Mouse (Mus musculus) heart, embryonic 16.5 days (tissue): Measurements from ENCODE around the gene Hist1h1d. TPM values are rescaled to one million over a fixed set of nuclear protein-coding genes. Genes with fewer than 3 reads are reported as not detected.

ENCODE experiments used
- ATAC-seq: fragments of 200-750 bp; cut with Nextera tagmentation; replicated peaks from 2 replicates; pipeline ENCODE4 v1.8.0; 2017; ENCODE audit warnings: moderate number of reproducible peaks; ENCODE audit not compliant: insufficient read depth, low FRiP score; ENCODE audit errors: extremely low read depth
- H3K27ac ChIP-seq: fragments of 300-500 bp; sonication (generic); 2 replicates; pipeline ENCODE4 v1.5.1; 2014; ENCODE audit warnings: mild to moderate bottlenecking, low read length, control low read depth, moderate library complexity
- H3K27me3 ChIP-seq: fragments of 300-500 bp; sonication (generic); 2 replicates; pipeline ENCODE4 v1.6.1; 2014; ENCODE audit warnings: low read length, mixed read lengths; ENCODE audit not compliant: control insufficient read depth, insufficient read depth
- H3K36me3 ChIP-seq: fragments of 300-500 bp; sonication (generic); 2 replicates; pipeline ENCODE4 v1.6.1; 2014; ENCODE audit not compliant: control insufficient read depth, insufficient read depth
- H3K4me1 ChIP-seq: fragments of 300-500 bp; sonication (generic); 2 replicates; pipeline ENCODE4 v1.6.1; 2014; ENCODE audit warnings: low read length, mixed read lengths; ENCODE audit not compliant: control insufficient read depth, insufficient read depth
- H3K4me2 ChIP-seq: fragments of 300-500 bp; sonication (generic); 2 replicates; pipeline ENCODE4 v1.6.1; 2014; ENCODE audit warnings: low read depth, mild to moderate bottlenecking, control low read depth, low read length
- H3K4me3 ChIP-seq: fragments of 300-500 bp; sonication (generic); 2 replicates; pipeline ENCODE4 v1.5.1; 2014; ENCODE audit warnings: mild to moderate bottlenecking, control low read depth, low read length
- H3K9ac ChIP-seq: fragments of 300-500 bp; sonication (generic); 2 replicates; pipeline ENCODE4 v1.6.1; 2014; ENCODE audit warnings: low read length, control low read depth
- H3K9me3 ChIP-seq: fragments of 300-500 bp; sonication (generic); replicated peaks from 2 replicates; pipeline ENCODE4 v1.6.1; 2016; ENCODE audit warnings: low read length; ENCODE audit not compliant: control insufficient read depth
- WGBS: fragments of 180-500 bp; shearing (Covaris S2); extraction: QIAGEN DNeasy Blood & Tissue Kit; methylation state at CpG from one replicate; pipeline ENCODE4 v1.1.7; 2014; 5-methylcytosine and 5-hydroxymethylcytosine counted together
- polyA plus RNA-seq: library from polyadenylated mRNA; unstranded; fragments of >200 nt; fragmentation: Nextera tagmentation; extraction: Ambion mirVana; gene quantifications from 2 replicates; pipeline ENCODE4 v1.2.1, GENCODE M21; 2015

Gene Hist1h1d
- polyA plus RNA-seq, 1 experiment from 2014 or later = 0.37 TPM

DNA sequence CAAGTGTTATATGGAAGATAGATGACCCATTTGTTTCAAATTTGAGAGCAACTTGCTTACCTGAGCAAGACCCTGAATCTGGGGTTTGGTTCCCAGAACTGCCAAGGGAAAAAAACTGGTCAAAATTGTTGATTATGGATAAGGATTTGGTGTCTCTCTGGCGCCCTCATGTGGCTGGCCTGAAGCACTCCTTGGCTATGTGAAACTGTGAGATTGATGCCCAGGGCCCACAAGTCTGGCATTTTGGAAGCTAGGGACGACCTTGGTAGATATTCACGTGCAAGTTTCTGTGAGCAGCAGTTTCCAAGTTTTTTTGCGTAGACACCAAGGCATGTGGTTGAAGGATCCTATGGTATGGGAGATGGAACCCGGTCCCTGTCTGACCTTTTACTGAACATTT lies 28.4 kb upstream of the Hist1h1d start:
- no peaks in the 10 kb centered on the region for H3K36me3 ChIP-seq
- H3K27me3 ChIP-seq = no peaks in the 10 kb centered on the region
- ATAC-seq = no peak
- no peak overlapping the region for H3K4me2 ChIP-seq
- no peaks in the 10 kb centered on the region for H3K9me3 ChIP-seq
- H3K9ac ChIP-seq = no peak overlapping the region
- H3K4me1 ChIP-seq = peaks cover 14% of the 10 kb centered on the region
- no peak overlapping the region for H3K27ac ChIP-seq
- 13% methylated on average over 5 of the region's 5 CpGs for WGBS
- H3K4me3 ChIP-seq = no peak overlapping the region

DNA sequence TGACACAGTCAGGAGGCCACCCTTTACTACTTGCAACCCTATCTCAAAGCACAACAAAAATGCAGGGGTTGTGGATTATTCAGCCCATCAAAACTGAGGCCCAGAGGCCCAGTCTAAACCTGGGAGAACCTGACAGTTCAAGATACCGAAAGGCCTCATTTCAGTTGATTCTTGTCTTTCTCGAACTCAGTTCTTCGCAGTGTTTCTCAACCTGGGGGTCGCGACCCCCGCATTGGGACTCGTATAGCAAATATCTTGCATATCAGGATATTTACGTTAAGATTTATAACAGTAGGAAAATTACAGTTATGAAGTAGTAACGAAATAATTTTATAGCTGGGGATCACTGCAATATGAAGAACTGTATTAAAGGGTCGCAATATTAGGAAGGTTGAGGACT lies 27.2 kb upstream of the Hist1h1d start:
- H3K27ac ChIP-seq = no peak overlapping the region
- H3K27me3 ChIP-seq = no peaks in the 10 kb centered on the region
- peak overlapping the region; percentile 58 for H3K4me2 ChIP-seq
- no peak for ATAC-seq
- 2% methylated on average over 10 of the region's 10 CpGs for WGBS
- no peaks in the 10 kb centered on the region for H3K9me3 ChIP-seq
- no peaks in the 10 kb centered on the region for H3K36me3 ChIP-seq
- H3K4me3 ChIP-seq = peak overlapping the region; percentile 43
- peak overlapping the region; percentile 42 for H3K9ac ChIP-seq
- H3K4me1 ChIP-seq = peaks cover 14% of the 10 kb centered on the region

DNA sequence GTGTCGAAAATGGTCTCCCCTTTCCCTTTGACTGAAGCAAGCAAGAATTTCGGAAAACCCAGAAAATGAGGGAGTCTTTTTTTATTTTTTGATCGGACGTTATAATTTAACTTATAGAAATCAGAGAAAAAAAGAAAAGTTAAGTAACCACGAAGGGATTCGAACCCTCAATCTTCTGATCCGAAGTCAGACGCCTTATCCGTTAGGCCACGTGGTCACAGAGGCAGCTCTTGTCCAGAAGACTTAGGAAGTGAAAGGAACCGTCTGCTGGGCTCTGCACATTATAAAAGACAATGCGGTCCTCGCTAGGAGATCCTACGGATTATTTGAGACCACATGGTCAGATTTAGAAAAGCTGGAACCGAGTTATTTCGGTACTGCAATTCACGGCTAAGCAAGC lies 26.8 kb upstream of the Hist1h1d start:
- Histone ChIP-seq H3K4me2 (peak overlapping the region; percentile 58), H3K9ac (peak overlapping the region; percentile 42), H3K36me3 (no peaks in the 10 kb centered on the region), H3K27me3 (no peaks in the 10 kb centered on the region), H3K27ac (no peak overlapping the region), H3K4me3 (peak overlapping the region; percentile 43), H3K9me3 (no peaks in the 10 kb centered on the region), H3K4me1 (peaks cover 13% of the 10 kb centered on the region)
- ATAC-seq = no peak
- under 1% methylated on average over 17 of the region's 17 CpGs for WGBS

- H3K27ac ChIP-seq = peak overlapping the region; percentile 99
- H3K4me3 ChIP-seq = no peak overlapping the region
- H3K4me2 ChIP-seq = peak overlapping the region; percentile 19; the same call in 1 of the 2 replicates
- H3K9ac ChIP-seq = peak overlapping the region; percentile 15; the same call in 1 of the 2 replicates
- no peaks in the 10 kb centered on the region for H3K27me3 ChIP-seq
- 79% methylated on average over 5 of the region's 5 CpGs for whole genome bisulfite sequencing
- no peak for ATAC-seq
- no peaks in the 10 kb centered on the region for H3K36me3 ChIP-seq
- no peaks in the 10 kb centered on the region for H3K9me3 ChIP-seq
- peaks cover 26% of the 10 kb centered on the region for H3K4me1 ChIP-seq
These were observed 24.1 kb upstream of the Hist1h1d start for GRCm38 (mm10) chr13:23529005-23529404.

DNA sequence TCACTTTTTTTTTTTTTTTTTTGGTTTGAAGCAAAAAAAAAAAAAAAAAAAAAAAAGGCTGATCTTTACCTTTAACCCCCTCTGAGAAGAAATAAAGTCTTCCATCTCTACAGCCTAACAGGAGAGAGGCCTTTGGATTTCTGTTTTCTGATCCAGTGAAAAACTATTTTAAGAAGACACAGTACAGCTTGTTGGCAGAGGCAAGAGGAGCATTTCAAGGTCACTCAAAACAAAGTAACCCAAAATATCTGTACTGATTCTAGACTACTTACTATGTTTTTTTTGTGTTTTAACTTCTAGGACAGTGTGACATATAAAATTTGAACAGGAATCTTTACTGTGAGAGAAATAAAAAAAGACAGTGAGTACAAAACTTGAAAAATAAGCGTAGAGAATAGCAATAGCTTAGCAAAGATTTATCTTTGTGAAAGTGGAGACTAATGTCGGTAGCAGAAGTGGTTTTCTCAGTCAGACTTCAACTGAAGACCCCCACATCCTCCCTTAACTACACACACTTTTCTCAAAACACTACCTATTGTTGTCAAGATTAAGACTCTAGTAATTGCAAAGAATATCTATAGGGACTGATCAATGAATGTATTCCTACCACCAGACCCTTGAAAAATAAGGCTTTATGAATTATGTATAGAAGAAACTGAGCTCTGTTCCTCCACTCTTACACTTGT lies 23.4 kb upstream of the Hist1h1d start:
- peak overlapping the region; percentile 77 for H3K4me3 ChIP-seq
- H3K4me1 ChIP-seq = peaks cover 30% of the 10 kb centered on the region
- no peak for ATAC-seq
- no peaks in the 10 kb centered on the region for H3K9me3 ChIP-seq
- no peaks in the 10 kb centered on the region for H3K36me3 ChIP-seq
- peak overlapping the region; percentile 90 for H3K9ac ChIP-seq
- no peaks in the 10 kb centered on the region for H3K27me3 ChIP-seq
- WGBS = 14% methylated on average over 2 of the region's 2 CpGs
- H3K4me2 ChIP-seq = peak overlapping the region; percentile 75
- H3K27ac ChIP-seq = peak overlapping the region; percentile 99

DNA sequence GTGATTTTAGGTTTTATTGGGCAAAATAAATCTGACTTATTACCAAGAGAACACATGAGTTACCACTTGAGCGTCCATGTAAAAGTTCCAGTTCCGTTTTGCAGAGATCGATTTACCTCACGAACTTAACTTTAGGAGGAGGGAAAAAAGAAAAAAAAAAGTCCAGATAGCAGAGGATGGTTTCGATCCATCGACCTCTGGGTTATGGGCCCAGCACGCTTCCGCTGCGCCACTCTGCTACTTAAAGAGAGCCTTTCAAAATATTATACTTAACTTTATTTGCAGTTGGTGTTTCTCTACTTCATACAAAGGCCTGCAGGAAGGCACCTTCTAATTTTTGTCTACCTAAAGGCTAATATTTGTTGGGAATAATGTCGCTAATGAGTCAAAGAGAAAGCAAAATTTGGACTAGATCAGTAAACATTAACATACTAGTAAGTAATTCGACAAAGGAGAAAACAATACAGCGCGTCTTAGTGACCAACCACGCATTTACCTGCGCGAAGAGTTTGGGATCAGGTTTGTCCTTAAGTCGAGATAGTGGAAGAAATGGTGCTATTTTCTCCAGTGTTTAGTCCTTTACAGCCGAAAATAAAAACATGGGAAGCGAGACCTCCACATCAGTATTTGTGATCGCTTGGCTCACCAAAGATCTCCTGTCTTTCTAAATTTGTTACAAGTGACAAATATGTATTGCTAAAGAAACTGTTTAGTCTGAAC lies 22.7 kb upstream of the Hist1h1d start:
- peak overlapping the region; percentile 75 for H3K4me2 ChIP-seq
- peak overlapping the region; percentile 99 for H3K27ac ChIP-seq
- peak overlapping the region; percentile 90 for H3K9ac ChIP-seq
- no peaks in the 10 kb centered on the region for H3K9me3 ChIP-seq
- no peak for ATAC-seq
- H3K4me1 ChIP-seq = peaks cover 32% of the 10 kb centered on the region
- under 1% methylated on average over 20 of the region's 20 CpGs for WGBS
- no peaks in the 10 kb centered on the region for H3K36me3 ChIP-seq
- H3K4me3 ChIP-seq = peak overlapping the region; percentile 77
- H3K27me3 ChIP-seq = no peaks in the 10 kb centered on the region

GRCm38 (mm10) chr13:23530901-23531875 lies 21.9 kb upstream of the Hist1h1d start, which contains the start of gene Hist1h4h:
Gene Hist1h4h, plus strand, starts transcription at chr13:23531050.
- ATAC-seq = peak; percentile 78
- Histone ChIP-seq H3K27ac (peak within 1 kb of the TSS; percentile 99), H3K36me3 (no peaks in the 10 kb centered on the region), H3K4me1 (peaks cover 29% of the 10 kb centered on the region), H3K27me3 (no peaks in the 10 kb centered on the region), H3K4me3 (peak within 1 kb of the TSS; percentile 77), H3K9ac (peak within 1 kb of the TSS; percentile 90), H3K9me3 (no peaks in the 10 kb centered on the region), H3K4me2 (peak within 1 kb of the TSS; percentile 75)
- WGBS = under 1% methylated on average over 55 of the region's 70 CpGs

DNA sequence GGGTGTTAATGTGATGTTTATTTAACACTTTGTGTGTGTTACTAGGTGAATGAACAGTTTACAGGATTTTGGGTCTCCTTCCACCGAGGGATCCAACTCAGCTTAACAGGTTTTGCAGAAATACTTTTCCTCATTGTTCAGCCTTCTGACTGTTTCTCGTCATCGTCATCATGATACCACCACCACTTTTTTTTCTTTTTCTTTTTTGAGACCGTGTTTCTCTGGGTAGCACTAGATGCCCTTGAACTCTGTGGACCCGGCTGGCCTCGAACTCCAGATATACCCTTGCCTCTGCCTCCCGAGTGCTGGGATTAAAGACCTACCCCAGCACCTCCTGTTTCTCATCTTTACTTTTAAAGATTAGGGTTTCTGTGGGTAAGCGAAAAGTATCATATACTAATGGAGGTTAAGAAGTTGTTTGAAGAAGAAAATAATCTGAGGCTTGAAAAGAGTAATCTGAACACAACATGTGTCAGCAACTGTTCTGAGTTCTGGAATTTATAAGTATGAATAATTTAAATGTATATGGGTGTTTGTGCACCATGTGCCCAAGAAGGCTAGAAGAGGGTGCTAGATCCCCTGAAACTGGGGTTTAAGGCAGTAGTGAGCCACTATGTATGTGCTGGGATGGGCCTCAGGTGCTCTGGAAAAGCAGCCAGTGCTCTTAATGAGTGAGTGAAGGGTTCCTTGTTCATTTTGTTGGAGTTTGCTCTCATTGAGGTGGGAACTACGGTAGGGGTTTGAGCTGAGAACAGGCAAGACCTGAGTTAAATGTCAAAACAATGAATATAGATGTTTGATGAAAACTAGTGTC lies 20.6 kb upstream of the Hist1h1d start:
- Histone ChIP-seq H3K27me3 (no peaks in the 10 kb centered on the region), H3K4me3 (peak overlapping the region; percentile 77), H3K27ac (peak overlapping the region; percentile 99), H3K4me1 (peaks cover 37% of the 10 kb centered on the region), H3K36me3 (no peaks in the 10 kb centered on the region), H3K9me3 (no peaks in the 10 kb centered on the region), H3K9ac (peak overlapping the region; percentile 90), H3K4me2 (peak overlapping the region; percentile 75)
- WGBS = 21% methylated on average over 9 of the region's 9 CpGs
- ATAC-seq = no peak
